ENCODE assay signal across 28 mouse cellular contexts in genomic region chr12:81126842-81127241, GRCm38 (mm10).
"Had no signal": no experiment of that assay in that cellular context is flagged by ENCODE, and none has a peak within 500 bp of the region (broad histone marks: within the 10 kb centered on the region; RNA-seq: fewer than 3 reads in every experiment).

No protein-coding gene starts in this region.

- ATAC-seq: forebrain, embryonic 13.5 days; forebrain, embryonic 14.5 days; forebrain, embryonic 15.5 days; forebrain, embryonic 16.5 days; forebrain, postnatal 0 days had no signal

- H3K9me3 ChIP-seq: embryonic facial prominence, embryonic 10.5 days; embryonic facial prominence, embryonic 12.5 days; embryonic facial prominence, embryonic 13.5 days; embryonic facial prominence, embryonic 15.5 days; forebrain, embryonic 10.5 days; forebrain, embryonic 12.5 days; forebrain, embryonic 13.5 days; forebrain, embryonic 15.5 days had no signal

- DNase-seq: cerebellum, adult 18-20 months; cerebellum, adult 2 months; cerebellum, adult 8-10 months; cerebellum, adult 9-10 months; cerebellum, adult 9-11 months; cerebellum, postnatal 10 days; cerebellum, postnatal 14 days; cerebellum, postnatal 25 days; cerebellum, postnatal 36 days; embryo, embryonic 11 days; forebrain, postnatal 0 days; gastrocnemius, adult 2 months; gastrocnemius, postnatal 10 days; gastrocnemius, postnatal 14 days; gastrocnemius, postnatal 25 days; gastrocnemius, postnatal 36 days; heart, adult 18-20 months had no signal

- H3K9ac ChIP-seq: embryonic facial prominence, embryonic 12.5 days; embryonic facial prominence, embryonic 13.5 days; embryonic facial prominence, embryonic 15.5 days; forebrain, embryonic 12.5 days; forebrain, embryonic 13.5 days; forebrain, embryonic 15.5 days; forebrain, postnatal 0 days had no signal

- H3K27ac ChIP-seq: embryonic facial prominence, embryonic 10.5 days; embryonic facial prominence, embryonic 12.5 days; embryonic facial prominence, embryonic 13.5 days; embryonic facial prominence, embryonic 15.5 days; forebrain, embryonic 10.5 days; forebrain, embryonic 12.5 days; forebrain, embryonic 13.5 days; forebrain, embryonic 15.5 days; gastrocnemius, adult 2 months had no signal

- H3K36me3 ChIP-seq: embryonic facial prominence, embryonic 10.5 days; embryonic facial prominence, embryonic 12.5 days; embryonic facial prominence, embryonic 13.5 days; embryonic facial prominence, embryonic 15.5 days; forebrain, embryonic 10.5 days; forebrain, embryonic 12.5 days; forebrain, embryonic 15.5 days had no signal

- H3K27me3 ChIP-seq: embryonic facial prominence, embryonic 12.5 days; embryonic facial prominence, embryonic 13.5 days; embryonic facial prominence, embryonic 15.5 days; forebrain, embryonic 12.5 days; forebrain, embryonic 13.5 days; forebrain, embryonic 15.5 days had no signal

- H3K4me3 ChIP-seq: embryonic facial prominence, embryonic 10.5 days; embryonic facial prominence, embryonic 12.5 days; embryonic facial prominence, embryonic 13.5 days; embryonic facial prominence, embryonic 15.5 days; erythroblast, embryonic 14.5 days; forebrain, embryonic 10.5 days; forebrain, embryonic 12.5 days; forebrain, embryonic 13.5 days; forebrain, embryonic 15.5 days; gastrocnemius, adult 2 months had no signal

- H3K4me2 ChIP-seq: embryonic facial prominence, embryonic 12.5 days; embryonic facial prominence, embryonic 13.5 days; embryonic facial prominence, embryonic 15.5 days; forebrain, embryonic 12.5 days; forebrain, embryonic 13.5 days; forebrain, embryonic 15.5 days had no signal

- H3K4me1 ChIP-seq: embryonic facial prominence, embryonic 12.5 days; embryonic facial prominence, embryonic 13.5 days; embryonic facial prominence, embryonic 15.5 days; forebrain, embryonic 10.5 days; forebrain, embryonic 12.5 days; forebrain, embryonic 13.5 days; forebrain, embryonic 15.5 days had no signal
